Mouse (Mus musculus) thymus, postnatal 4 days (tissue): Measurements from ENCODE around the gene Stxbp4.

Experiments used
- DNase-seq: peaks from one replicate; pipeline ENCODE4 v3.0.0; 2021

Stxbp4 gene

GRCm38 (mm10) chr11:90637440-90638311 lies at the start of gene Stxbp4, which contains the start of gene Cox11:
TSS of gene Stxbp4 (minus strand) at chr11:90638084.
TSS of gene Cox11 (plus strand) at chr11:90638173.
- peak; percentile 95 for DNase-seq

GRCm38 (mm10) chr11:90687040-90687439 lies 49.2 kb upstream of the Stxbp4 start:
- DNase-seq: no peak

GRCm38 (mm10) chr11:90686287-90687025 lies 48.6 kb upstream of the Stxbp4 start:
- DNase-seq: no peak

GRCm38 (mm10) chr11:90685196-90685595 lies 47.3 kb upstream of the Stxbp4 start:
- DNase-seq: no peak

- DNase-seq: no peak
Observed at GRCm38 (mm10) chr11:90684765-90685164, 46.9 kb upstream of the Stxbp4 start.

- no peak for DNase-seq
Observed at GRCm38 (mm10) chr11:90681171-90681570, 43.3 kb upstream of the Stxbp4 start.

- no peak for DNase-seq
Observed at GRCm38 (mm10) chr11:90678582-90678981, 40.7 kb upstream of the Stxbp4 start.

- no peak for DNase-seq
Observed at GRCm38 (mm10) chr11:90677771-90678288, 39.9 kb upstream of the Stxbp4 start.

GRCm38 (mm10) chr11:90677027-90677426 lies 39.1 kb upstream of the Stxbp4 start:
- DNase-seq: no peak

- DNase-seq: no peak
Observed at GRCm38 (mm10) chr11:90675479-90676110, 37.7 kb upstream of the Stxbp4 start.

- DNase-seq: no peak
Observed at GRCm38 (mm10) chr11:90667325-90667724, 29.4 kb upstream of the Stxbp4 start.

- DNase-seq: no peak
Observed at GRCm38 (mm10) chr11:90666916-90667315, 29.0 kb upstream of the Stxbp4 start.

GRCm38 (mm10) chr11:90666144-90666757 lies 28.4 kb upstream of the Stxbp4 start:
- DNase-seq: no peak

GRCm38 (mm10) chr11:90665161-90665560 lies 27.3 kb upstream of the Stxbp4 start:
- DNase-seq: no peak

GRCm38 (mm10) chr11:90664345-90664986 lies 26.6 kb upstream of the Stxbp4 start:
- DNase-seq: no peak

- no peak for DNase-seq
Observed at GRCm38 (mm10) chr11:90663618-90664297, 25.9 kb upstream of the Stxbp4 start.

GRCm38 (mm10) chr11:90663052-90663451 lies 25.2 kb upstream of the Stxbp4 start:
- DNase-seq: no peak

GRCm38 (mm10) chr11:90660662-90661061 lies 22.8 kb upstream of the Stxbp4 start:
- DNase-seq: no peak

- no peak for DNase-seq
Observed at GRCm38 (mm10) chr11:90657527-90657926, 19.6 kb upstream of the Stxbp4 start.

GRCm38 (mm10) chr11:90652603-90653002 lies 14.7 kb upstream of the Stxbp4 start:
- no peak for DNase-seq

GRCm38 (mm10) chr11:90650231-90650885 lies 12.5 kb upstream of the Stxbp4 start:
- DNase-seq: no peak
